Mouse (Mus musculus) lung, embryonic 14.5 days (tissue): Measurements from ENCODE around the gene Itih5. TPM values are rescaled to one million over a fixed set of nuclear protein-coding genes. Genes with fewer than 3 reads are reported as not detected.

ENCODE experiments used
- ATAC-seq: fragments of 200-750 bp; cut with Nextera tagmentation; 2 replicates; pipeline ENCODE4 v1.8.0; 2017; ENCODE audit warnings: mild to moderate bottlenecking, moderate TSS enrichment, moderate library complexity; ENCODE audit not compliant: insufficient read depth
- DNase-seq: peaks from one replicate; pipeline ENCODE4 v3.0.0-alpha.2; 2015
- H3K27ac ChIP-seq: fragments of 300-500 bp; sonication (generic); 2 replicates; pipeline ENCODE4 v1.5.1; 2014; ENCODE audit warnings: low read depth, mild to moderate bottlenecking, moderate library complexity
- H3K27me3 ChIP-seq: fragments of 300-500 bp; sonication (generic); 2 replicates; pipeline ENCODE4 v1.6.1; 2014; ENCODE audit warnings: low read length, control low read depth; ENCODE audit not compliant: insufficient read depth
- H3K36me3 ChIP-seq: fragments of 300-500 bp; sonication (generic); 2 replicates; pipeline ENCODE4 v1.6.1; 2014; ENCODE audit warnings: control low read depth; ENCODE audit not compliant: insufficient read depth
- H3K4me1 ChIP-seq: fragments of 300-500 bp; sonication (generic); 2 replicates; pipeline ENCODE4 v1.6.1; 2014; ENCODE audit warnings: antibody characterized with exemption, control low read depth; ENCODE audit not compliant: insufficient read depth
- H3K4me2 ChIP-seq: fragments of 300-500 bp; sonication (generic); 2 replicates; pipeline ENCODE4 v1.6.1; 2014; ENCODE audit warnings: mild to moderate bottlenecking
- H3K4me3 ChIP-seq: fragments of 300-500 bp; sonication (generic); 2 replicates; pipeline ENCODE4 v1.5.1; 2014; ENCODE audit warnings: low read depth, low read length
- H3K9ac ChIP-seq: fragments of 300-500 bp; sonication (generic); 2 replicates; pipeline ENCODE4 v1.6.1; 2014
- H3K9me3 ChIP-seq: fragments of 300-500 bp; sonication (generic); 2 replicates; pipeline ENCODE4 v1.6.1; 2016; ENCODE audit warnings: low read depth, low read length, control low read depth
- CTCF ChIP-seq: IDR thresholded peaks from 2 replicates; pipeline ENCODE4 v1.5.1; 2016; ENCODE audit warnings: antibody characterized with exemption, low read depth
- WGBS: fragments of 180-500 bp; shearing (Covaris S2); extraction: QIAGEN DNeasy Blood & Tissue Kit; methylation state at CpG from one replicate; pipeline ENCODE4 v1.1.7; 2014; 5-methylcytosine and 5-hydroxymethylcytosine counted together
- polyA plus RNA-seq: library from polyadenylated mRNA; unstranded; fragments of >200 nt; fragmentation: Nextera tagmentation; extraction: Ambion mirVana; gene quantifications from 2 replicates; pipeline ENCODE4 v1.2.1, GENCODE M21; 2014

Gene Itih5
- polyA plus RNA-seq, 1 experiment from 2014 or later: 4.1 TPM

- no peaks in the 10 kb centered on the region for H3K27me3 ChIP-seq
- H3K9ac ChIP-seq: no peak overlapping the region
- H3K9me3 ChIP-seq: no peaks in the 10 kb centered on the region
- no peak overlapping the region for H3K27ac ChIP-seq
- no peaks in the 10 kb centered on the region for H3K36me3 ChIP-seq
- TF ChIP-seq CTCF: no peak
- DNase-seq (peak; percentile 83), ATAC-seq (peak; percentile 97)
- no peak overlapping the region for H3K4me2 ChIP-seq
- WGBS: 11% methylated on average over 2 of the region's 2 CpGs
- H3K4me1 ChIP-seq: no peaks in the 10 kb centered on the region
- H3K4me3 ChIP-seq: no peak overlapping the region
Observed at GRCm38 (mm10) chr2:10276194-10276593, 122.8 kb downstream of the Itih5 start.

- no peak for TF ChIP-seq CTCF
- WGBS: 41% methylated on average over 5 of the region's 5 CpGs
- no peaks in the 10 kb centered on the region for H3K27me3 ChIP-seq
- DNase-seq (no peak), ATAC-seq (no peak)
- H3K36me3 ChIP-seq: no peaks in the 10 kb centered on the region
- H3K4me3 ChIP-seq: no peak overlapping the region
- H3K27ac ChIP-seq: no peak overlapping the region
- no peak overlapping the region for H3K4me2 ChIP-seq
- H3K9me3 ChIP-seq: no peaks in the 10 kb centered on the region
- H3K4me1 ChIP-seq: no peaks in the 10 kb centered on the region
- no peak overlapping the region for H3K9ac ChIP-seq
Observed at GRCm38 (mm10) chr2:10283686-10284085, 130.3 kb downstream of the Itih5 start.

GRCm38 (mm10) chr2:10284636-10285270 is 131.4 kb downstream of the Itih5 start:
- no peaks in the 10 kb centered on the region for H3K9me3 ChIP-seq
- H3K4me3 ChIP-seq: no peak overlapping the region
- H3K27me3 ChIP-seq: no peaks in the 10 kb centered on the region
- H3K9ac ChIP-seq: no peak overlapping the region
- ATAC-seq (no peak), DNase-seq (peak; percentile 42)
- no peaks in the 10 kb centered on the region for H3K36me3 ChIP-seq
- no peak overlapping the region for H3K27ac ChIP-seq
- H3K4me2 ChIP-seq: no peak overlapping the region
- peak; percentile 41; the same call in 1 of the 2 replicates for TF ChIP-seq CTCF
- H3K4me1 ChIP-seq: no peaks in the 10 kb centered on the region
- 14% methylated on average over 10 of the region's 10 CpGs for WGBS

GRCm38 (mm10) chr2:10285975-10286374 is 132.6 kb downstream of the Itih5 start:
- H3K4me3 ChIP-seq: no peak overlapping the region
- no peaks in the 10 kb centered on the region for H3K9me3 ChIP-seq
- no peak for TF ChIP-seq CTCF
- no peak overlapping the region for H3K4me2 ChIP-seq
- WGBS: 51% methylated on average over 13 of the region's 13 CpGs
- H3K9ac ChIP-seq: no peak overlapping the region
- no peak overlapping the region for H3K27ac ChIP-seq
- H3K27me3 ChIP-seq: no peaks in the 10 kb centered on the region
- H3K4me1 ChIP-seq: no peaks in the 10 kb centered on the region
- DNase-seq: no peak
- no peak for ATAC-seq
- no peaks in the 10 kb centered on the region for H3K36me3 ChIP-seq

- no peaks in the 10 kb centered on the region for H3K4me1 ChIP-seq
- WGBS: 8% methylated on average over 12 of the region's 12 CpGs
- DNase-seq (peak; percentile 94), ATAC-seq (0 out of 2 replicates have a peak, but pooled peaks have one; percentile 64)
- H3K9me3 ChIP-seq: no peaks in the 10 kb centered on the region
- H3K27me3 ChIP-seq: no peaks in the 10 kb centered on the region
- H3K9ac ChIP-seq: no peak overlapping the region
- no peaks in the 10 kb centered on the region for H3K36me3 ChIP-seq
- H3K4me2 ChIP-seq: peak overlapping the region; percentile 32; the same call in 1 of the 2 replicates
- H3K27ac ChIP-seq: no peak overlapping the region
- H3K4me3 ChIP-seq: no peak overlapping the region
- peak; percentile 92 for TF ChIP-seq CTCF
Observed at GRCm38 (mm10) chr2:10288142-10288831, 134.9 kb downstream of the Itih5 start.

GRCm38 (mm10) chr2:10288881-10289280 is 135.5 kb downstream of the Itih5 start:
- no peak overlapping the region for H3K27ac ChIP-seq
- no peak overlapping the region for H3K4me2 ChIP-seq
- DNase-seq: no peak
- H3K36me3 ChIP-seq: no peaks in the 10 kb centered on the region
- no peak overlapping the region for H3K4me3 ChIP-seq
- no peaks in the 10 kb centered on the region for H3K4me1 ChIP-seq
- 0% methylated on average over 1 of the region's 1 CpGs for WGBS
- no peak overlapping the region for H3K9ac ChIP-seq
- H3K9me3 ChIP-seq: no peaks in the 10 kb centered on the region
- no peaks in the 10 kb centered on the region for H3K27me3 ChIP-seq
- ATAC-seq: no peak
- no peak for TF ChIP-seq CTCF

GRCm38 (mm10) chr2:10290115-10290514 is 136.7 kb downstream of the Itih5 start:
- no peaks in the 10 kb centered on the region for H3K27me3 ChIP-seq
- ATAC-seq (no peak), DNase-seq (no peak)
- no peak overlapping the region for H3K4me3 ChIP-seq
- H3K9ac ChIP-seq: no peak overlapping the region
- 75% methylated on average over 7 of the region's 7 CpGs for WGBS
- no peak overlapping the region for H3K27ac ChIP-seq
- no peak for TF ChIP-seq CTCF
- H3K4me2 ChIP-seq: no peak overlapping the region
- H3K9me3 ChIP-seq: no peaks in the 10 kb centered on the region
- no peaks in the 10 kb centered on the region for H3K36me3 ChIP-seq
- H3K4me1 ChIP-seq: no peaks in the 10 kb centered on the region
